Mouse (Mus musculus): ENCODE data around the gene Upk3b. TPM values are rescaled to one million over a fixed set of nuclear protein-coding genes. Genes with fewer than 3 reads are reported as not detected.

Upk3b gene
- polyA plus RNA-seq, 1 experiment from 2014 or later, result 35.7 TPM

DNA sequence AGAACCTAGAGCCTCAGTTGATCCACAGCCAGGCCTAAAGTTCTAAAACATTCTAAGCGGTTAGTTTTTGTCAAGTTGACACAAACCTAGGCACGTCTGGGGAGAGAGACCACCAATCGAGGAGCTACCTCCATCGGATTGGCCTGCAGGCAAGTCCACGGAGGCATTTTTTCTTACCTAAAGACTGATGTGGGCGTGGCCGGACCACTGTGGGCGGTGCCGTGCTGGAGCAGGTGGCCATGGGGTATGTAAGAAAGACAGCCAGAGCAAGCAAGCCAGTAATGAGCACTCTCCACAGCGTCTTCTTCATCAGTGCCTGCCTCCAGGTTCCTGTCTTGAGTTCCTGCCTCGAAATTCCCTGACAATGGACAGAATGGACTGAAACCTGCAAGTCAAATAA is 35.2 kb downstream of the Upk3b start:
- H3K4me2 ChIP-seq (replicated peaks; ENCODE audit: low read depth, low read length), result no peak overlapping the region
- no peak overlapping the region for H3K27ac ChIP-seq (ENCODE audit: low read length)
- H3K27me3 ChIP-seq (replicated peaks; ENCODE audit: insufficient read depth, low read length), result no peaks in the 10 kb centered on the region
- H3K9me3 ChIP-seq (ENCODE audit: low read length), result no peaks in the 10 kb centered on the region
- H3K4me3 ChIP-seq (ENCODE audit: low read depth, low read length), result no peak overlapping the region
- 68% methylated on average over 11 of the region's 11 CpGs for WGBS
- H3K9ac ChIP-seq (replicated peaks; ENCODE audit: low read depth), result no peak overlapping the region
- H3K36me3 ChIP-seq (ENCODE audit: insufficient read depth, low read length), result no peaks in the 10 kb centered on the region
- H3K4me1 ChIP-seq (ENCODE audit: insufficient read depth, low read depth, low read length), result no peaks in the 10 kb centered on the region
- no peak for ATAC-seq
- DNase-seq (ENCODE audit: low spot score), result no peak
- TF ChIP-seq EP300 (IDR thresholded peaks at IDR 0.05), result no peak
- no peak for TF ChIP-seq CTCF (IDR thresholded peaks at IDR 0.05)

DNA sequence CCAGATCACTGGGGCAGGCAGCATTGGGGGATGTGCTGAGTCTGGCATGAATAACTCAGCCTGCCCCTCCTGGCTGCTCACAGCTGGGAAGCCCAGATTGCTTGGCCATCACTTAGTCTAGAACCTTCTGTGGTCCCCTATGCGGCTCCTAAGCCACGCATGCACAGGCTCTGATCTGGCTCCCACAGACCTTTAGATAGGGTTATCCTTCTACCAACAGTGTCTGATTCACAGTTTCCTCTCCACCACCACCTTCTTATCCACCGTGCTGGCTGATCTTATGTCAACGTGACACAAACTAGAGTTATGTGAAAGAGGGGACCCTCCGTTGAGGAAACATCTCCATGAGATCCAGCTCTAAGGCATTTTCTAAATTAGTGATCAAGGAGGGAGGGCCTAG is 36.8 kb downstream of the Upk3b start:
- Histone ChIP-seq H3K9me3 (ENCODE audit: low read length) (no peaks in the 10 kb centered on the region), H3K4me3 (ENCODE audit: low read depth, low read length) (no peak overlapping the region), H3K27me3 (replicated peaks; ENCODE audit: insufficient read depth, low read length) (no peaks in the 10 kb centered on the region), H3K4me2 (replicated peaks; ENCODE audit: low read depth, low read length) (no peak overlapping the region), H3K27ac (ENCODE audit: low read length) (no peak overlapping the region), H3K9ac (replicated peaks; ENCODE audit: low read depth) (no peak overlapping the region), H3K4me1 (ENCODE audit: insufficient read depth, low read depth, low read length) (no peaks in the 10 kb centered on the region), H3K36me3 (ENCODE audit: insufficient read depth, low read length) (no peaks in the 10 kb centered on the region)
- 81% methylated on average over 5 of the region's 5 CpGs for WGBS
- TF ChIP-seq EP300 (IDR thresholded peaks at IDR 0.05) (no peak), CTCF (IDR thresholded peaks at IDR 0.05) (no peak)
- DNase-seq (ENCODE audit: low spot score) (no peak), ATAC-seq (no peak)

DNA sequence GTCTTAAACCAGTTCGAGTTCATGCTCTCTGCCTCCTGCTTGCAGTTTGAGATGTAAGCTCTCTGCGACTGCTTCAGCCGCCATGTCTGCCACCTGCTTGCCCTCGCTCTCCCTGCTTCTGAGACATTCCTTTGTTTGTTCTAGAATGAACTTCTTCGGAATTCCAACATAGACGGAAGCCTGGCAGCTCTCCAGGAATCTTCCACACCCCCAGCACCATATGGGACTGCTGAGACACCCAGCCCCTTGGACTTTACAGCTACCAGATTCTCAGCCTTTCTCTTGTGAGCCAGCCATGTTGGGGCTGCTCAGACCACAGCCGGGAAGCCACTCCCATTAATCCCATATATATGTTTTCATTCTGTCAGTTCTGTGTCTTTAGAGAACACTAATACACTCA is 38.0 kb downstream of the Upk3b start:
- no peak for ATAC-seq
- peak; percentile 16 for DNase-seq (ENCODE audit: low spot score)
- Histone ChIP-seq H3K27me3 (replicated peaks; ENCODE audit: insufficient read depth, low read length) (no peaks in the 10 kb centered on the region), H3K4me2 (replicated peaks; ENCODE audit: low read depth, low read length) (no peak overlapping the region), H3K27ac (ENCODE audit: low read length) (no peak overlapping the region), H3K4me3 (ENCODE audit: low read depth, low read length) (no peak overlapping the region), H3K4me1 (ENCODE audit: insufficient read depth, low read depth, low read length) (no peaks in the 10 kb centered on the region), H3K9ac (replicated peaks; ENCODE audit: low read depth) (no peak overlapping the region), H3K36me3 (ENCODE audit: insufficient read depth, low read length) (no peaks in the 10 kb centered on the region), H3K9me3 (ENCODE audit: low read length) (no peaks in the 10 kb centered on the region)
- TF ChIP-seq EP300 (IDR thresholded peaks at IDR 0.05) (no peak), CTCF (IDR thresholded peaks at IDR 0.05) (no peak)
- WGBS, result 15% methylated on average over 7 of the region's 7 CpGs

DNA sequence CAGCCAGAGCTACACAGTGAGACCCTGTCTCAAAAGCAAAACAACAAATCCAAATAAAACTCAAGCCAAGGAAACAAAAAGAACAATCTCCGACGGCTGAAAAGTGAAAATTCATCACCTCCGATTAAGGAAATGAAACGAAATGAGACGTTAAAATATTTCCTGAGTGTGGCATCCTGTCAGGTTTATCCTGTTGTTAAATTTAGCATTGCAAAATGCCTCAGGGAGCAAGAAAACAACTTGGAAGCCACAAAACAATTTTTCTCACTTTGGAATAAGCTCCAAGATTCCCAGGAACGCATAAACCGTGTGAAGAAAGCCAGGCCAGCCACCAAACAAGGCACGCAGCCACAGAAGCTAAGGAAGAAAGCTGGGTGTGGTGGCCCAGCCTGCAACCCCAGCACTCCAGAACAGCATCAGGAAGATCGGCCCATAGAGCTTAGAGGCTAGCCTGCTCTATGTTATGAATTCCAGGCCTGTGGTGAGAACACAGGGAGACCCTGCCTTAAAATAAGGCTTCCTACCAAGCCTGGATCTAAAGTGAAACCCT is 38.8 kb downstream of the Upk3b start:
- no peaks in the 10 kb centered on the region for H3K27me3 ChIP-seq (replicated peaks; ENCODE audit: insufficient read depth, low read length)
- no peaks in the 10 kb centered on the region for H3K4me1 ChIP-seq (ENCODE audit: insufficient read depth, low read depth, low read length)
- H3K9me3 ChIP-seq (ENCODE audit: low read length), result no peaks in the 10 kb centered on the region
- H3K4me2 ChIP-seq (replicated peaks; ENCODE audit: low read depth, low read length), result no peak overlapping the region
- 66% methylated on average over 9 of the region's 9 CpGs for WGBS
- no peak for DNase-seq (ENCODE audit: low spot score)
- no peak overlapping the region for H3K4me3 ChIP-seq (ENCODE audit: low read depth, low read length)
- H3K27ac ChIP-seq (ENCODE audit: low read length), result no peak overlapping the region
- H3K36me3 ChIP-seq (ENCODE audit: insufficient read depth, low read length), result no peaks in the 10 kb centered on the region
- TF ChIP-seq CTCF (IDR thresholded peaks at IDR 0.05), result no peak
- no peak for TF ChIP-seq EP300 (IDR thresholded peaks at IDR 0.05)
- ATAC-seq, result no peak
- no peak overlapping the region for H3K9ac ChIP-seq (replicated peaks; ENCODE audit: low read depth)

DNA sequence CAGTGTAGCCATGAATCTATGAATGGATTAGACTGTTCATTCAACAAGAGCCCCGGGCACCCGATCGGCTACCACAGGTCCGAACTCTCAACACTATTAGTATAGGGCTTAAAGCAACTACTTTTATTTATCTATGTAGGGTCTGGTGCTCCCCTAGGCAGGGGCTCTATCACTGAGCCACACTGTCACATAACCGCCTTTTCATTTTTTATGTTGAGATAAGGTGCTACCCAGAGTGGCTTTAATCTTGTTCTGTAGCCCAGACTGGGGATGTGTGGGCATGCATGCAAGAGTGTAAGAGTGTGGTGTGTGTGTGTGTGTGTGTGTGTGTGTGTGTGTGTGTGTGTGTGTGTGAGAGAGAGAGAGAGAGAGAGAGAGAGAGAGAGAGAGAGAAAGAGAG is 39.8 kb downstream of the Upk3b start:
- Histone ChIP-seq H3K9ac (replicated peaks; ENCODE audit: low read depth) (no peak overlapping the region), H3K9me3 (ENCODE audit: low read length) (no peaks in the 10 kb centered on the region), H3K36me3 (ENCODE audit: insufficient read depth, low read length) (no peaks in the 10 kb centered on the region), H3K4me3 (ENCODE audit: low read depth, low read length) (no peak overlapping the region), H3K27me3 (replicated peaks; ENCODE audit: insufficient read depth, low read length) (no peaks in the 10 kb centered on the region), H3K27ac (ENCODE audit: low read length) (no peak overlapping the region), H3K4me2 (replicated peaks; ENCODE audit: low read depth, low read length) (no peak overlapping the region), H3K4me1 (ENCODE audit: insufficient read depth, low read depth, low read length) (no peaks in the 10 kb centered on the region)
- 88% methylated on average over 5 of the region's 5 CpGs for WGBS
- TF ChIP-seq CTCF (IDR thresholded peaks at IDR 0.05), result no peak
- TF ChIP-seq EP300 (IDR thresholded peaks at IDR 0.05), result no peak
- ATAC-seq (no peak), DNase-seq (ENCODE audit: low spot score) (no peak)

DNA sequence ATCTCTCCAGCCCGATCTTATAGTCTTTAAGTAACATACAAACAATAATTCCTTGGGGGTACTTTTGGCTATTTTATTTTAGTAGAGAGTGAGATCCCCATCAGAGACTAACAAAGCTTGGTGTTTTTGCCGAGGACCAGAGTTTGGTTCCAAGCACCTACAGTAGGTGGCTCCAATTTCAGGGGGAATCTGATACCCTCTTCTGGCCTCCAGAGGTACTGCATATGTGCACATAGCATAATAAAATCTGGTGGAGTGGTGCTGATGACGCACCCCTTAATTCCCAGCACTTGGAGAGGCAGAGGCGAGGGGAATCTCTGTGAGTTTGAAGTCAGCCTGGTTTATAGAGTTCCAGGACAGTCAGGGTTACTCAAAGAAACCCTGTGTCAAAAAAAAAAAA is 44.0 kb downstream of the Upk3b start:
- H3K4me1 ChIP-seq (ENCODE audit: insufficient read depth, low read depth, low read length), result peaks cover 3% of the 10 kb centered on the region; the same call in 1 of the 2 replicates
- TF ChIP-seq CTCF (IDR thresholded peaks at IDR 0.05), result peak; percentile 47
- no peak for TF ChIP-seq EP300 (IDR thresholded peaks at IDR 0.05)
- no peak overlapping the region for H3K4me3 ChIP-seq (ENCODE audit: low read depth, low read length)
- DNase-seq (ENCODE audit: low spot score) (no peak), ATAC-seq (no peak)
- H3K27me3 ChIP-seq (replicated peaks; ENCODE audit: insufficient read depth, low read length), result no peaks in the 10 kb centered on the region
- H3K36me3 ChIP-seq (ENCODE audit: insufficient read depth, low read length), result no peaks in the 10 kb centered on the region
- H3K27ac ChIP-seq (ENCODE audit: low read length), result no peak overlapping the region
- H3K9ac ChIP-seq (replicated peaks; ENCODE audit: low read depth), result no peak overlapping the region
- H3K9me3 ChIP-seq (ENCODE audit: low read length), result no peaks in the 10 kb centered on the region
- 73% methylated on average over 4 of the region's 4 CpGs for WGBS
- no peak overlapping the region for H3K4me2 ChIP-seq (replicated peaks; ENCODE audit: low read depth, low read length)

DNA sequence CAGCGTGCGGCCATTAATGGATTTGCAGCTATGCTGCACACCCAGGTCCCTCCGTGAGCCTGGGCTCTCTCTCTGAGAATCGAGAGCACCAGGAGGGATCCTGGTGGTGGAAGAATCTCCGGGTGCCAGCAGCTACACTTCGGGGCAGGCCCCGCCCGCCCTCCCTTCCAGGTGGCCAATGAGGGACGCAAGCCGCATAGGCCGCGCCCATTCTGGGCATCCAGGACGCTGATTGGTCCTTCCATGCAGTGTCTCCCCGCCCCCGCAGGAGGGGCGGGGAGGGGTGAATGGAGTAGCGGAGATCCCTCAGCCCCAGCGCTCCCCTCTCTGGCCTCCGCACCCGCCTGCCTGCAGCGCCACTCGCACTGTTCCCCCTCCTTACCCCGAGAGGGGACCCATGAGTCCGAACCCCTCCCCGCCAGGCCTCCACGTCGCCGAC is 45.4 kb downstream of the Upk3b start, which contains the start of gene Rasa4:
Gene Rasa4, plus strand, starts transcription at position 248 of the 439 bp plus-strand sequence.
- TF ChIP-seq EP300 (IDR thresholded peaks at IDR 0.05) (no peak), CTCF (IDR thresholded peaks at IDR 0.05) (0 out of 2 replicates have a peak, but pooled peaks have one; percentile 1)
- no peak within 1 kb of the TSS for H3K27ac ChIP-seq (ENCODE audit: low read length)
- DNase-seq (ENCODE audit: low spot score) (peak; percentile 95), ATAC-seq (peak; percentile 100)
- H3K4me1 ChIP-seq (ENCODE audit: insufficient read depth, low read depth, low read length), result peaks cover 3% of the 10 kb centered on the region; the same call in 1 of the 2 replicates
- peak within 1 kb of the TSS; percentile 83 for H3K4me2 ChIP-seq (replicated peaks; ENCODE audit: low read depth, low read length)
- no peaks in the 10 kb centered on the region for H3K36me3 ChIP-seq (ENCODE audit: insufficient read depth, low read length)
- peak within 1 kb of the TSS; percentile 44 for H3K4me3 ChIP-seq (ENCODE audit: low read depth, low read length)
- no peaks in the 10 kb centered on the region for H3K27me3 ChIP-seq (replicated peaks; ENCODE audit: insufficient read depth, low read length)
- WGBS, result under 1% methylated on average over 23 of the region's 28 CpGs
- H3K9ac ChIP-seq (replicated peaks; ENCODE audit: low read depth), result peak within 1 kb of the TSS; percentile 16; the same call in 1 of the 2 replicates
- H3K9me3 ChIP-seq (ENCODE audit: low read length), result no peaks in the 10 kb centered on the region

Data from lung, postnatal 0 days (tissue).